Mouse (Mus musculus) gastrocnemius, adult 8-10 months (tissue): ENCODE data around the gene Trim2. TPM values are rescaled to one million over a fixed set of nuclear protein-coding genes. Genes with fewer than 3 reads are reported as not detected.

Source experiments
- DNase-seq, 2 experiments: peaks; one replicate each; pipeline ENCODE4 v3.0.0; 2022; ENCODE audit warnings: low spot score in 2 of 2
- total RNA-seq, 4 experiments: library from RNA; stranded (reverse); gene quantifications; 2 replicates each; pipeline ENCODE4 v1.2.4; 2022

The Trim2 gene
- total RNA-seq, 4 experiments from 2014 or later = 0.92 to 3.0 (median 1.8) TPM

GRCm38 (mm10) chr3:84288931-84289330 is 17.7 kb downstream of the Trim2 start:
- no peak for DNase-seq

- no peak for DNase-seq
These were observed 19.4 kb downstream of the Trim2 start for GRCm38 (mm10) chr3:84287256-84287655.

GRCm38 (mm10) chr3:84286311-84286710 is 20.4 kb downstream of the Trim2 start:
- no peak for DNase-seq

GRCm38 (mm10) chr3:84284796-84285195 is 21.9 kb downstream of the Trim2 start:
- no peak for DNase-seq

- no peak for DNase-seq
These were observed 23.2 kb downstream of the Trim2 start for GRCm38 (mm10) chr3:84283524-84283923.

GRCm38 (mm10) chr3:84281936-84282371 is 24.7 kb downstream of the Trim2 start:
- DNase-seq = no peak

GRCm38 (mm10) chr3:84278809-84279208 is 27.9 kb downstream of the Trim2 start:
- DNase-seq = no peak

- DNase-seq = no peak
These were observed 31.6 kb downstream of the Trim2 start for GRCm38 (mm10) chr3:84275124-84275523.

GRCm38 (mm10) chr3:84272293-84273015 is 34.2 kb downstream of the Trim2 start:
- DNase-seq = no peak

- no peak for DNase-seq
These were observed 34.9 kb downstream of the Trim2 start for GRCm38 (mm10) chr3:84271794-84272193.

- DNase-seq = no peak
These were observed 35.6 kb downstream of the Trim2 start for GRCm38 (mm10) chr3:84271058-84271457.

- no peak for DNase-seq
These were observed 36.1 kb downstream of the Trim2 start for GRCm38 (mm10) chr3:84270624-84270995.

GRCm38 (mm10) chr3:84269987-84270623 is 36.6 kb downstream of the Trim2 start:
- no peak for DNase-seq

GRCm38 (mm10) chr3:84268434-84268833 is 38.2 kb downstream of the Trim2 start:
- DNase-seq = no peak

- no peak for DNase-seq
These were observed 40.2 kb downstream of the Trim2 start for GRCm38 (mm10) chr3:84266391-84266931.

- DNase-seq = no peak
These were observed 41.6 kb downstream of the Trim2 start for GRCm38 (mm10) chr3:84265084-84265483.

- DNase-seq = no peak
These were observed 42.3 kb downstream of the Trim2 start for GRCm38 (mm10) chr3:84264395-84264794.

GRCm38 (mm10) chr3:84262804-84263203 is 43.9 kb downstream of the Trim2 start:
- no peak for DNase-seq

- no peak for DNase-seq
These were observed 44.8 kb downstream of the Trim2 start for GRCm38 (mm10) chr3:84261863-84262262.

- no peak for DNase-seq
These were observed 45.8 kb downstream of the Trim2 start for GRCm38 (mm10) chr3:84260837-84261236.

GRCm38 (mm10) chr3:84260024-84260535 is 46.6 kb downstream of the Trim2 start:
- DNase-seq = no peak

- DNase-seq = peak; percentile 29 to 30
These were observed 47.2 kb downstream of the Trim2 start for GRCm38 (mm10) chr3:84259281-84260023.
